Mouse (Mus musculus) cortical plate, adult 2 months (tissue): ENCODE measurements at regions not wholly inside any gene's neighbourhood (a gene's known extent, or its start where the extent isn't known, plus 50 kb on each side); places are given as distances from the start of the nearest gene placed in this dataset.

ENCODE experiments used
- CTCF ChIP-seq: fragments of 200-500 bp; IDR thresholded peaks from 2 replicates; pipeline ENCODE4 v1.5.1; 2011; ENCODE audit warnings: mild to moderate bottlenecking, control low read depth, low read length; ENCODE audit not compliant: insufficient read depth; ENCODE audit errors: extremely low read depth
- POLR2A ChIP-seq: fragments of 200-500 bp; IDR thresholded peaks from 2 replicates; pipeline ENCODE4 v1.6.1; 2011; ENCODE audit warnings: mild to moderate bottlenecking, low read length, control low read depth; ENCODE audit not compliant: insufficient read depth; ENCODE audit errors: extremely low read depth

GRCm38 (mm10) chr15:96164771-96165431, 122.4 kb upstream of the Arid2 start:
- TF ChIP-seq CTCF (no peak), POLR2A (no peak)
